Mouse (Mus musculus): Measurements from ENCODE around the gene Gm5148. TPM values are rescaled to one million over a fixed set of nuclear protein-coding genes. Genes with fewer than 3 reads are reported as not detected.

Gm5148 gene
- 3.7 and 4.8 TPM in 2 replicates for polyA plus RNA-seq (2014; fragmentation: Nextera tagmentation; extraction: Ambion mirVana)

DNA sequence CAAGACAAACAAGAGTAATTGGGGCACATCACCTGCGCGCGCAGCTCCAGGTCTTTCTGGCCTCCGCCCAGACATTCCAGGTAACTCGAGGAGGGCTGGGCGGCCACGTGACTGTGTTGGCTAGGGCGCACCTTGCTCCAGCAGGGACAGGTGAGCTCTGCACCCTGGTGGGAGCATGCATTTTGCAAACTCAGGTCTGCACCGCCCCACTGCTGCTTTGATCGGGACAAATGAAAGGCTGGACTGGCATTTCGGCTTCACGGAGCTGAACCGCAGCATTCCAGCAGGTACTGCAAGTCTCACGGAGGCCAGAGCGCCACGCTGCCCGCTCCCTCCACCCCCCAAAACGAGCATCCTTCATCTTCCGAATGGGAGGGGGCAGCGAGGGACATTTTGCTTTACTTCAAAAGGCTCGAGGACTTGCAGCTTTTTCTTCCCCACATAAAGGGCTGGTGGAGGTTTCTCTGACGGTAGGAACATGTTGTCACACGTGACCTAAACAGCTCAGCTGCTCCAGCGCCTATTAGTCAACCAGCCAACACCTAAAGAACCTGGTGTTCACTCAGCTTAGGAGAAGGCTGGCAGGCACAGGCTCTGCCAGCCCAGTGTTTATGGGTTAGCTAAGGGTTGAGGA, at the start of gene Gm5148:
Gene Gm5148 (minus strand): TSS at position 320 of the 634 bp plus-strand sequence.
- 0 out of 2 replicates have a peak, but pooled peaks have one; percentile 24 for ATAC-seq (replicated peaks; ENCODE audit: low FRiP score)
- H3K27me3 ChIP-seq (replicated peaks; ENCODE audit: control insufficient read depth, insufficient read depth, low read length) = peaks cover 40% of the 10 kb centered on the region

GRCm38 (mm10) chr3:37770951-37771350, 46.7 kb upstream of the Gm5148 start:
- no peak overlapping the region for H3K27ac ChIP-seq (ENCODE audit: low read depth, low read length)
- no peak overlapping the region for H3K9ac ChIP-seq (ENCODE audit: low read depth, low read length)
- H3K4me1 ChIP-seq (replicated peaks; ENCODE audit: control insufficient read depth, insufficient read depth, low read length) = peaks cover 4% of the 10 kb centered on the region; the same call in 1 of the 2 replicates
- H3K4me3 ChIP-seq (ENCODE audit: low read depth, low read length) = no peak overlapping the region
- ATAC-seq (replicated peaks; ENCODE audit: low FRiP score) (no peak), DNase-seq (ENCODE audit: low spot score) (no peak)
- no peak overlapping the region for H3K4me2 ChIP-seq
- H3K36me3 ChIP-seq (ENCODE audit: control insufficient read depth, insufficient read depth, low read length) = no peaks in the 10 kb centered on the region
- H3K27me3 ChIP-seq (replicated peaks; ENCODE audit: control insufficient read depth, insufficient read depth, low read length) = no peaks in the 10 kb centered on the region
- no peaks in the 10 kb centered on the region for H3K9me3 ChIP-seq (ENCODE audit: control insufficient read depth, low read length)

More for the DNA sequence above, at the start of gene Gm5148:
- Histone ChIP-seq H3K36me3 (ENCODE audit: control insufficient read depth, insufficient read depth, low read length) (no peaks in the 10 kb centered on the region), H3K4me2 (peak within 1 kb of the TSS; percentile 66), H3K4me1 (replicated peaks; ENCODE audit: control insufficient read depth, insufficient read depth, low read length) (peaks cover 27% of the 10 kb centered on the region), H3K9ac (ENCODE audit: low read depth, low read length) (no peak within 1 kb of the TSS), H3K4me3 (ENCODE audit: low read depth, low read length) (peak within 1 kb of the TSS; percentile 42), H3K27ac (ENCODE audit: low read depth, low read length) (no peak within 1 kb of the TSS), H3K9me3 (ENCODE audit: control insufficient read depth, low read length) (no peaks in the 10 kb centered on the region)
- WGBS = 4% methylated on average over 24 of the region's 24 CpGs
- DNase-seq (ENCODE audit: low spot score) = no peak

DNA sequence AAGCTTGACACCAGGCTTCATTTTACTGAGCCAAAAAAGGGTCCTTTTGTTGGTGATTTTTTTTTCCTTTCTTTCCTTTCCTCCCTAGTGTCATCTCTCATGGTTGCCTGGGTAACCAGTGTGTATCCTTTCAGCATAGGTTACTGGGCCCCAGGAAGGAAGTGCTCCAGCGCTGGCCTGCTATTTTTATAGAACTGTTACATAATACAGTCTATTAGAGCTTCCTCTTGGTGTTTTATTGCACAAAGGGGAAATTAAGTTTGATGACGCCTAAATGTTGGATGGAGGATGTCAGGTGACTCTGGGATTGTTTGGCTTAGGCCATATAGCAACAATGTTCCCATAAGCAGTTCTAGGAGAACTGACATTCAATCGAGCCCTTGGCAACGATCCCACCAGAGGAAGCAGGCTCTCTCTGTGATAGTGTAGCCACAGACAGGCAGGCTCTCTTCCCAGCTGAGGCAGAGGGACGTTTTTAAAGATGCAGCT, 45.0 kb upstream of the Gm5148 start:
- H3K27me3 ChIP-seq (replicated peaks; ENCODE audit: control insufficient read depth, insufficient read depth, low read length) = no peaks in the 10 kb centered on the region
- DNase-seq (ENCODE audit: low spot score) = no peak
- no peak overlapping the region for H3K4me2 ChIP-seq
- H3K4me1 ChIP-seq (replicated peaks; ENCODE audit: control insufficient read depth, insufficient read depth, low read length) = peaks cover 4% of the 10 kb centered on the region; the same call in 1 of the 2 replicates
- WGBS = 24% methylated on average over 5 of the region's 5 CpGs
- no peak overlapping the region for H3K27ac ChIP-seq (ENCODE audit: low read depth, low read length)
- H3K9me3 ChIP-seq (ENCODE audit: control insufficient read depth, low read length) = no peaks in the 10 kb centered on the region
- H3K9ac ChIP-seq (ENCODE audit: low read depth, low read length) = no peak overlapping the region
- no peak overlapping the region for H3K4me3 ChIP-seq (ENCODE audit: low read depth, low read length)
- peak; percentile 39; the same call in 1 of the 2 replicates for ATAC-seq (replicated peaks; ENCODE audit: low FRiP score)
- H3K36me3 ChIP-seq (ENCODE audit: control insufficient read depth, insufficient read depth, low read length) = no peaks in the 10 kb centered on the region

DNA sequence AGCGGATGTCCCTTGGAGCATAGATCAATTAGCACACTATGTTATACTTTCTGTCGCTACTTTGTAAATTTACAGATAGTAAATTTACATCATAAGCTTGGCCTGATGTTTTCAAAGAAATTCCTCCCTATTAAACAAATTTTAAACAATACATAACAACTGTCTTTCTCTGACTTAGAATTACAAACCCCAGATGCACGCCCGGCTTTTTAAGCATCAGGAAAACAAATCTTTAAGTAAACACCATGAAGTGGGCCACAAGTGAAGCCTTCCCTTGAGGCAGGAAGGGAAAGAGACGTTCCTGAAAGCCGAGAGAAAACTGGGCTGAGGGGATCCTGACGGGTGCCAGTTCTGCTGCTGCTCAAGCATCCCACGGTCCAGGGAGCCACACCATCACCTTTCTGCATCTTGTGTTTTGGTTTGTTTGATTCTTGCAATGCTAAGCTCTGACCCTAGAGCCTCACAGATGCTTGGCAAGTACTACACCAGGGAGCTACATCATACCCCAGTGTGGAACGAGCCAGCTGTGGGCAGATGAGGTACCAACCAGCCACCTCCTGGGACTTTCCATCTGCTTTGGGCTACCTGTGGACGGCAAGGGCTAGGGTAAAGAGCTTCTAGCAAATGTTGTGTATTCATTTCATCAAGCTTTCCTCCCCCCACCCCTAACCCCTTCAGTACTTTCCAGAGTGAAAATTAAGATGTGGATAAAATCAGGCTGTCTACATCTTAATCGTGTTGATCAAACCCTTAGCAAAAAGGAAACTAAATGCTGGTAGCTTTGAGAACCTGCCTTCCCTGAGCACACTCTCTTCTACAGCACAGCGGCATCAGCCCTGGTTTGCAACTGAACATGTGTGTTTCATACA, 43.1 kb upstream of the Gm5148 start:
- H3K27me3 ChIP-seq (replicated peaks; ENCODE audit: control insufficient read depth, insufficient read depth, low read length) = no peaks in the 10 kb centered on the region
- ATAC-seq (replicated peaks; ENCODE audit: low FRiP score) = no peak
- H3K36me3 ChIP-seq (ENCODE audit: control insufficient read depth, insufficient read depth, low read length) = no peaks in the 10 kb centered on the region
- H3K4me1 ChIP-seq (replicated peaks; ENCODE audit: control insufficient read depth, insufficient read depth, low read length) = peaks cover 4% of the 10 kb centered on the region; the same call in 1 of the 2 replicates
- no peak for DNase-seq (ENCODE audit: low spot score)
- H3K4me3 ChIP-seq (ENCODE audit: low read depth, low read length) = no peak overlapping the region
- H3K27ac ChIP-seq (ENCODE audit: low read depth, low read length) = no peak overlapping the region
- H3K9ac ChIP-seq (ENCODE audit: low read depth, low read length) = no peak overlapping the region
- no peaks in the 10 kb centered on the region for H3K9me3 ChIP-seq (ENCODE audit: control insufficient read depth, low read length)
- no peak overlapping the region for H3K4me2 ChIP-seq
- 62% methylated on average over 12 of the region's 12 CpGs for WGBS

- Histone ChIP-seq H3K4me2 (no peak overlapping the region), H3K4me1 (replicated peaks; ENCODE audit: control insufficient read depth, insufficient read depth, low read length) (peaks cover 7% of the 10 kb centered on the region; the same call in 1 of the 2 replicates), H3K27me3 (replicated peaks; ENCODE audit: control insufficient read depth, insufficient read depth, low read length) (no peaks in the 10 kb centered on the region), H3K4me3 (ENCODE audit: low read depth, low read length) (no peak overlapping the region), H3K36me3 (ENCODE audit: control insufficient read depth, insufficient read depth, low read length) (no peaks in the 10 kb centered on the region), H3K9me3 (ENCODE audit: control insufficient read depth, low read length) (no peaks in the 10 kb centered on the region), H3K9ac (ENCODE audit: low read depth, low read length) (no peak overlapping the region), H3K27ac (ENCODE audit: low read depth, low read length) (no peak overlapping the region)
- ATAC-seq (replicated peaks; ENCODE audit: low FRiP score) (no peak), DNase-seq (ENCODE audit: low spot score) (no peak)
- WGBS = 57% methylated on average over 4 of the region's 4 CpGs
Observed at GRCm38 (mm10) chr3:37766628-37767027, 42.3 kb upstream of the Gm5148 start.

DNA sequence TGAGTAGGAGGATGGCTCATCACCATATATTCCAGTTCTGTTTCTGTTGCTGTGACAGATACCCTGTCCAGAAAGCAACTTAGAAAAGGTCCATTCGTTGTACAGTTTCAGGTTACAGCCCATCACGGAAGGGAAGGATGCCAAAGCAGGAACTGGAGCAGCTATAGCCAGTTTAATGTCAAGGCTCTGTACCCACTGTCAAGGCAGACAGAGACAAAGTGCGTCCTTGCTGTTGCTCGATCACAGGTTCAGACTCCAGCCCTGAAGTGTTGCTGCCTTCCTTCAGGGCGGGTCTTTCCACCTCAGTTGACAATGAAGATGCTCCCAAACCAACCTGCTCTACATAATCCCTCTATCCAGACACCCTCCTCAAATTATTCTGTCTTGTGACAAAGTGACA, 41.7 kb upstream of the Gm5148 start:
- WGBS = 78% methylated on average over 5 of the region's 5 CpGs
- Histone ChIP-seq H3K36me3 (ENCODE audit: control insufficient read depth, insufficient read depth, low read length) (no peaks in the 10 kb centered on the region), H3K4me1 (replicated peaks; ENCODE audit: control insufficient read depth, insufficient read depth, low read length) (peaks cover 11% of the 10 kb centered on the region), H3K9me3 (ENCODE audit: control insufficient read depth, low read length) (no peaks in the 10 kb centered on the region), H3K4me2 (no peak overlapping the region), H3K27me3 (replicated peaks; ENCODE audit: control insufficient read depth, insufficient read depth, low read length) (no peaks in the 10 kb centered on the region), H3K9ac (ENCODE audit: low read depth, low read length) (no peak overlapping the region), H3K27ac (ENCODE audit: low read depth, low read length) (no peak overlapping the region), H3K4me3 (ENCODE audit: low read depth, low read length) (no peak overlapping the region)
- DNase-seq (ENCODE audit: low spot score) (no peak), ATAC-seq (replicated peaks; ENCODE audit: low FRiP score) (no peak)

DNA sequence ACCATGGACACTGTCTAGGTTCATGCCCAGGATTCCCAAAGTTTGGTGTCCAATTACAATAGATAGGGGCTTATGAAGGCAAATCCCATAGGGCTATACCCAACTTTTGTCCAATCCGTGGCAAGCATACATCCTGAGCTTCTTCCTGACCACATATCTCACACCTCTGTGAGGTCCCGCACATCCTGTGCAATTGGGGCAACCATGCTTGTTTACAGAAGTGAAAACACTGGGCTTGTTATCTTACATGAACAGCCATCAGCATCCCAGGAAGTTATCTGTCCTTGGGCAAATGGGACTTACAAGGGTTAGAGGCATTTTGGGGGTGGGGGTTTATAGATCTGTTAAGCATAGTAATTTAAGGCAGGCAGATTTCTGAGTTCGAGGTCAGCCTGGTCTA, 41.0 kb upstream of the Gm5148 start:
- DNase-seq (ENCODE audit: low spot score) = no peak
- Histone ChIP-seq H3K36me3 (ENCODE audit: control insufficient read depth, insufficient read depth, low read length) (no peaks in the 10 kb centered on the region), H3K9ac (ENCODE audit: low read depth, low read length) (no peak overlapping the region), H3K4me1 (replicated peaks; ENCODE audit: control insufficient read depth, insufficient read depth, low read length) (peaks cover 14% of the 10 kb centered on the region), H3K27ac (ENCODE audit: low read depth, low read length) (no peak overlapping the region), H3K9me3 (ENCODE audit: control insufficient read depth, low read length) (no peaks in the 10 kb centered on the region), H3K4me3 (ENCODE audit: low read depth, low read length) (no peak overlapping the region), H3K27me3 (replicated peaks; ENCODE audit: control insufficient read depth, insufficient read depth, low read length) (no peaks in the 10 kb centered on the region), H3K4me2 (no peak overlapping the region)
- ATAC-seq (replicated peaks; ENCODE audit: low FRiP score) = no peak
- 55% methylated on average over 3 of the region's 3 CpGs for WGBS

- no peak overlapping the region for H3K9ac ChIP-seq (ENCODE audit: low read depth, low read length)
- H3K4me3 ChIP-seq (ENCODE audit: low read depth, low read length) = no peak overlapping the region
- no peak overlapping the region for H3K4me2 ChIP-seq
- DNase-seq (ENCODE audit: low spot score) (no peak), ATAC-seq (replicated peaks; ENCODE audit: low FRiP score) (no peak)
- no peak overlapping the region for H3K27ac ChIP-seq (ENCODE audit: low read depth, low read length)
- no peaks in the 10 kb centered on the region for H3K36me3 ChIP-seq (ENCODE audit: control insufficient read depth, insufficient read depth, low read length)
- 48% methylated on average over 3 of the region's 3 CpGs for WGBS
- no peaks in the 10 kb centered on the region for H3K9me3 ChIP-seq (ENCODE audit: control insufficient read depth, low read length)
- no peaks in the 10 kb centered on the region for H3K27me3 ChIP-seq (replicated peaks; ENCODE audit: control insufficient read depth, insufficient read depth, low read length)
- peaks cover 24% of the 10 kb centered on the region for H3K4me1 ChIP-seq (replicated peaks; ENCODE audit: control insufficient read depth, insufficient read depth, low read length)
Observed at GRCm38 (mm10) chr3:37762303-37762702, 38.0 kb upstream of the Gm5148 start.
